Mouse (Mus musculus): ENCODE measurements around the gene Sgo1. TPM values are rescaled to one million over a fixed set of nuclear protein-coding genes. Genes with fewer than 3 reads are reported as not detected.
"Not testable (repeated sequence)": the region's sequence is repeated elsewhere in the genome, so short reads cannot be mapped to it uniquely, and the experiment has no call there.

Gene Sgo1
- polyA plus RNA-seq (2015; fragmentation: Nextera tagmentation; extraction: Ambion mirVana), result 35.1 and 37.7 TPM in 2 replicates

GRCm38 (mm10) chr17:53688877-53689802 is at the start of gene Sgo1:
TSS of gene Sgo1 (minus strand) at chr17:53689333.
- H3K27me3 ChIP-seq, result no peaks in the 10 kb centered on the region
- peak within 1 kb of the TSS; percentile 73 for H3K4me2 ChIP-seq
- peak; percentile 99 for ATAC-seq (replicated peaks; ENCODE audit: low FRiP score)
- under 1% methylated on average over 78 of the region's 78 CpGs for WGBS
- H3K36me3 ChIP-seq, result peaks cover 21% of the 10 kb centered on the region
- peak within 1 kb of the TSS; percentile 98 for H3K27ac ChIP-seq
- peak within 1 kb of the TSS; percentile 68 for H3K9ac ChIP-seq
- H3K4me1 ChIP-seq, result peaks cover 12% of the 10 kb centered on the region
- H3K9me3 ChIP-seq (replicated peaks), result no peaks in the 10 kb centered on the region
- H3K4me3 ChIP-seq (replicated peaks), result peak within 1 kb of the TSS; percentile 56

- not testable (repeated sequence) for H3K27ac ChIP-seq; H3K4me3 ChIP-seq (replicated peaks); H3K27me3 ChIP-seq; ATAC-seq (replicated peaks; ENCODE audit: low FRiP score); H3K4me2 ChIP-seq; H3K36me3 ChIP-seq; H3K9ac ChIP-seq; H3K4me1 ChIP-seq; H3K9me3 ChIP-seq (replicated peaks)
- whole genome bisulfite sequencing, result 83% methylated on average over 3 of the region's 3 CpGs
These were observed 29.8 kb upstream of the Sgo1 start for GRCm38 (mm10) chr17:53718916-53719315.

- no peaks in the 10 kb centered on the region for H3K9me3 ChIP-seq (replicated peaks)
- H3K9ac ChIP-seq, result no peak overlapping the region
- H3K4me3 ChIP-seq (replicated peaks), result no peak overlapping the region
- H3K4me2 ChIP-seq, result no peak overlapping the region
- no peak for ATAC-seq (replicated peaks; ENCODE audit: low FRiP score)
- H3K27me3 ChIP-seq, result no peaks in the 10 kb centered on the region
- no peak overlapping the region for H3K27ac ChIP-seq
- 89% methylated on average over 1 of the region's 1 CpGs for WGBS
- H3K4me1 ChIP-seq, result no peaks in the 10 kb centered on the region
- no peaks in the 10 kb centered on the region for H3K36me3 ChIP-seq
These were observed 29.3 kb upstream of the Sgo1 start for GRCm38 (mm10) chr17:53718474-53718873.

- not testable (repeated sequence) for H3K27me3 ChIP-seq; H3K4me2 ChIP-seq; H3K9me3 ChIP-seq (replicated peaks); H3K36me3 ChIP-seq; ATAC-seq (replicated peaks; ENCODE audit: low FRiP score); H3K4me1 ChIP-seq; H3K4me3 ChIP-seq (replicated peaks); H3K9ac ChIP-seq; H3K27ac ChIP-seq
- WGBS, result 70% methylated on average over 1 of the region's 1 CpGs
These were observed 26.0 kb upstream of the Sgo1 start for GRCm38 (mm10) chr17:53715161-53715560.

GRCm38 (mm10) chr17:53714453-53714852 is 25.3 kb upstream of the Sgo1 start:
- no peaks in the 10 kb centered on the region for H3K9me3 ChIP-seq (replicated peaks)
- no peaks in the 10 kb centered on the region for H3K4me1 ChIP-seq
- 54% methylated on average over 1 of the region's 1 CpGs for WGBS
- H3K4me3 ChIP-seq (replicated peaks), result no peak overlapping the region
- H3K36me3 ChIP-seq, result no peaks in the 10 kb centered on the region
- no peak overlapping the region for H3K9ac ChIP-seq
- H3K4me2 ChIP-seq, result no peak overlapping the region
- ATAC-seq (replicated peaks; ENCODE audit: low FRiP score), result no peak
- no peaks in the 10 kb centered on the region for H3K27me3 ChIP-seq
- no peak overlapping the region for H3K27ac ChIP-seq

- H3K36me3 ChIP-seq; H3K9me3 ChIP-seq (replicated peaks); H3K27ac ChIP-seq; ATAC-seq (replicated peaks; ENCODE audit: low FRiP score); H3K4me3 ChIP-seq (replicated peaks); H3K4me2 ChIP-seq; H3K27me3 ChIP-seq; H3K9ac ChIP-seq; H3K4me1 ChIP-seq: not testable (repeated sequence)
- WGBS, result 91% methylated on average over 8 of the region's 8 CpGs
These were observed 8.4 kb upstream of the Sgo1 start for GRCm38 (mm10) chr17:53697521-53697920.

- Histone ChIP-seq H3K27ac (no peak overlapping the region), H3K4me3 (replicated peaks) (no peak overlapping the region), H3K27me3 (no peaks in the 10 kb centered on the region), H3K36me3 (no peaks in the 10 kb centered on the region), H3K4me1 (peaks cover 5% of the 10 kb centered on the region), H3K9ac (no peak overlapping the region), H3K9me3 (replicated peaks) (peaks cover 3% of the 10 kb centered on the region; the same call in 1 of the 2 replicates), H3K4me2 (no peak overlapping the region)
- ATAC-seq (replicated peaks; ENCODE audit: low FRiP score), result no peak
- WGBS, result 87% methylated on average over 2 of the region's 2 CpGs
These were observed 4.9 kb upstream of the Sgo1 start for GRCm38 (mm10) chr17:53694039-53694438.

- WGBS, result 15% methylated on average over 7 of the region's 7 CpGs
- Histone ChIP-seq H3K27me3 (no peaks in the 10 kb centered on the region), H3K4me1 (peaks cover 12% of the 10 kb centered on the region), H3K9ac (peak overlapping the region; percentile 68), H3K27ac (peak overlapping the region; percentile 98), H3K36me3 (peaks cover 13% of the 10 kb centered on the region), H3K4me2 (peak overlapping the region; percentile 73), H3K9me3 (replicated peaks) (no peaks in the 10 kb centered on the region), H3K4me3 (replicated peaks) (peak overlapping the region; percentile 56)
- no peak for ATAC-seq (replicated peaks; ENCODE audit: low FRiP score)
These were observed 813 bp upstream of the Sgo1 start for GRCm38 (mm10) chr17:53689946-53690345.

GRCm38 (mm10) chr17:53688321-53688720 is 812 bp downstream of the Sgo1 start:
- Histone ChIP-seq H3K27me3 (no peaks in the 10 kb centered on the region), H3K9me3 (replicated peaks) (no peaks in the 10 kb centered on the region), H3K4me2 (peak overlapping the region; percentile 73), H3K36me3 (peaks cover 27% of the 10 kb centered on the region), H3K4me1 (peaks cover 12% of the 10 kb centered on the region), H3K9ac (peak overlapping the region; percentile 56), H3K4me3 (replicated peaks) (peak overlapping the region; percentile 56), H3K27ac (0 out of 2 replicates have a peak overlapping the region, but pooled peaks have one; percentile 71)
- ATAC-seq (replicated peaks; ENCODE audit: low FRiP score), result no peak
- WGBS, result 19% methylated on average over 1 of the region's 1 CpGs

- H3K27me3 ChIP-seq, result no peaks in the 10 kb centered on the region
- peak; percentile 82 for ATAC-seq (replicated peaks; ENCODE audit: low FRiP score)
- H3K4me2 ChIP-seq, result no peak overlapping the region
- no peak overlapping the region for H3K9ac ChIP-seq
- H3K4me3 ChIP-seq (replicated peaks), result no peak overlapping the region
- H3K36me3 ChIP-seq, result peaks cover 75% of the 10 kb centered on the region
- H3K4me1 ChIP-seq, result no peaks in the 10 kb centered on the region
- WGBS, result 77% methylated on average over 8 of the region's 8 CpGs
- no peak overlapping the region for H3K27ac ChIP-seq
- no peaks in the 10 kb centered on the region for H3K9me3 ChIP-seq (replicated peaks)
These were observed 10.4 kb downstream of the Sgo1 start for GRCm38 (mm10) chr17:53678716-53679115.

- no peak overlapping the region for H3K27ac ChIP-seq
- no peaks in the 10 kb centered on the region for H3K4me1 ChIP-seq
- no peak overlapping the region for H3K4me3 ChIP-seq (replicated peaks)
- peaks cover 66% of the 10 kb centered on the region for H3K36me3 ChIP-seq
- no peaks in the 10 kb centered on the region for H3K9me3 ChIP-seq (replicated peaks)
- no peak for ATAC-seq (replicated peaks; ENCODE audit: low FRiP score)
- H3K27me3 ChIP-seq, result no peaks in the 10 kb centered on the region
- WGBS, result 91% methylated on average over 8 of the region's 8 CpGs
- no peak overlapping the region for H3K9ac ChIP-seq
- no peak overlapping the region for H3K4me2 ChIP-seq
These were observed 18.7 kb downstream of the Sgo1 start for GRCm38 (mm10) chr17:53670453-53670852.

GRCm38 (mm10) chr17:53664703-53665382 is 24.3 kb downstream of the Sgo1 start:
- Histone ChIP-seq H3K4me3 (replicated peaks) (no peak overlapping the region), H3K9me3 (replicated peaks) (no peaks in the 10 kb centered on the region), H3K4me2 (no peak overlapping the region), H3K4me1 (no peaks in the 10 kb centered on the region), H3K27ac (no peak overlapping the region), H3K36me3 (peaks cover 50% of the 10 kb centered on the region), H3K9ac (no peak overlapping the region), H3K27me3 (no peaks in the 10 kb centered on the region)
- ATAC-seq (replicated peaks; ENCODE audit: low FRiP score), result no peak
- 54% methylated on average over 2 of the region's 2 CpGs for WGBS
